Mouse (Mus musculus) bone marrow macrophage, adult 2 months (primary cell): ENCODE data around the gene Gm28042.

Experiments used
- CTCF ChIP-seq: IDR thresholded peaks from 2 replicates; pipeline ENCODE4 v1.5.1; 2012; ENCODE audit warnings: low read depth, mild to moderate bottlenecking, low read length, moderate library complexity
- POLR2A ChIP-seq: IDR thresholded peaks from 2 replicates; pipeline ENCODE4 v1.6.1; 2012; ENCODE audit warnings: mild to moderate bottlenecking, low read depth, low read length, borderline replicate concordance

DNA sequence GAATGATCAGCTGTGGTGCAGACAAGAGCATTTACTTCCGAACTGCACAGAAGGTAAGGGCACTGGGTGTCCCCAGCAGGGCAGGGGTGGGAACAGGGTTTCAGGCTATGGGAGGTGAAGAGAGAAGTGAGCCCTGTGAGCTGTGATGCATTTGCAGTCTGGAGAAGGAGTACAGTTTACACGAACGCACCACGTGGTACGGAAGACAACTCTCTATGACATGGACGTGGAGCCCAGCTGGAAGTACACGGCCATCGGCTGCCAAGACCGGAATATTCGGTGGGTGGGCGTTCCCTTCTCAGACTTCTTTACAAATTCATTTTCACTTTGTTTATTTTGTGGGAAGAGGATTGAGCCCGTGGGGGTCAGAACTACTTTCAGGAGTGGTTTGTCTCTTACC, 9.7 kb upstream of the Gm28042 start:
- TF ChIP-seq CTCF = no peak
- no peak for TF ChIP-seq POLR2A
